ENCODE assay signal across 8 mouse cellular contexts in the genomic region with DNA sequence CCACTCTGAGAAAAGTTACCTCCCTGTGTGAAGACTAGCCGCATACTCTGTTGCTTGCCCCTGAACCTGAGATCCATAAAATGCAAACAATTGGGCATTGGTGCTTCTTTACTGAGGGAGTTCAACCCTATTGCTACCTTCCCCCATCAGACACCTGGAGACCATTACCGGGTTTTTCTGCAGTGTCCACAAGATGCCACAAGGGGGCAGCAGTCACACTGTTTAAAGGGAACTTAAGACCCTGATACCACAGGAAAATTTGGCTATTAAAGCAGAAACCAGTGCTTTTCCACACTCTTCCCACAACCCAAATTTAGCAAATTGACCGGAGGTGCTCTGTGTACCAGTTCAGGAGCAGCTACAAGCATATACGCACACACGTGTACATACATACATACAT.
DNase-seq lines count a peak whose midpoint lies in the region; TF ChIP-seq lines count a peak whose summit lies in the region.

No protein-coding gene starts in this region.

- H3K36me3 ChIP-seq in testis, adult 2 months (ENCODE audit: control insufficient read depth, insufficient read depth, low read length) = no peaks in the 10 kb centered on the region
- no peaks in the 10 kb centered on the region for H3K36me3 ChIP-seq in limb, embryonic 10.5 days

- H3K4me3 ChIP-seq in testis, adult 2 months (ENCODE audit: control insufficient read depth, low read depth, low read length) = no peak overlapping the region
- H3K4me3 ChIP-seq in limb, embryonic 10.5 days = no peak overlapping the region

- WGBS in limb, embryonic 10.5 days = 38% methylated on average over 5 of the region's 5 CpGs

- H3K27ac ChIP-seq in testis, adult 2 months (ENCODE audit: control insufficient read depth, insufficient read depth, low read depth, low read length) = no peak overlapping the region
- H3K27ac ChIP-seq in limb, embryonic 10.5 days = no peak overlapping the region

- no peaks in the 10 kb centered on the region for H3K9me3 ChIP-seq in limb, embryonic 10.5 days (replicated peaks)

- no peaks in the 10 kb centered on the region for H3K27me3 ChIP-seq in testis, adult 2 months (ENCODE audit: control insufficient read depth, insufficient read depth, low read length)
- H3K27me3 ChIP-seq in limb, embryonic 10.5 days (ENCODE audit: low read depth, poor library complexity, severe bottlenecking) = peaks cover 34% of the 10 kb centered on the region

- no peak for TF ChIP-seq POLR2A in testis, adult 2 months (IDR thresholded peaks at IDR 0.05; ENCODE audit: control insufficient read depth, low read depth, low read length)

- peaks cover 13% of the 10 kb centered on the region for H3K4me1 ChIP-seq in testis, adult 2 months (ENCODE audit: control insufficient read depth, insufficient read depth, low read length)
- H3K4me1 ChIP-seq in limb, embryonic 10.5 days = peaks cover 23% of the 10 kb centered on the region

- intact Hi-C loops in heart, postnatal 14 days (cut with DNase I) = loop anchor here (1.0 to 10.0 kb wide), 2 partner anchors 212 to 452 kb away; no protein-coding TSS in a partner anchor

- DNase-seq in heart, postnatal 14 days = peak; percentile 22 to 36
- no peak for DNase-seq in heart, adult 8-10 months (ENCODE audit: low spot score)
- DNase-seq in testis, postnatal 14 days (ENCODE audit: low spot score) = no peak
- peak; percentile 82 for DNase-seq in embryo, embryonic 10 days (ENCODE audit: low spot score)
- DNase-seq in limb, embryonic 10.5 days (ENCODE audit: low spot score) = peak; percentile 88
- DNase-seq in retina, embryonic 14.5 days (ENCODE audit: low spot score) = peak; percentile 89
- no peak for DNase-seq in natural killer cell, adult 2 months (ENCODE audit: low spot score in 2 of 2)

- TF ChIP-seq CTCF in testis, adult 2 months (IDR thresholded peaks at IDR 0.05; ENCODE audit: control insufficient read depth, insufficient read depth, insufficient replicate concordance, low read depth, low read length) = peak; percentile 42; the same call in 1 of the 2 replicates

Comparison
In these comparisons a context has a peak if more than half of its experiments do, and no peak if none do; other contexts are left out.
1. DNase-seq: peak in heart, postnatal 14 days (2 of 2), embryo, embryonic 10 days (single experiment), limb, embryonic 10.5 days (single experiment) and retina, embryonic 14.5 days (single experiment); none in heart, adult 8-10 months (single experiment), testis, postnatal 14 days (single experiment) and natural killer cell, adult 2 months (0 of 2).